Mouse (Mus musculus) testis, adult 2 months (tissue): ENCODE measurements around the gene Gas6.

Experiments
- CTCF ChIP-seq: fragments of 200-500 bp; IDR thresholded peaks from 2 replicates; pipeline ENCODE4 v1.5.1; 2012; ENCODE audit warnings: low read depth, mild to moderate bottlenecking, inconsistent platforms, low read length, moderate library complexity; ENCODE audit not compliant: control insufficient read depth, insufficient read depth, insufficient replicate concordance
- POLR2A ChIP-seq: fragments of 200-500 bp; IDR thresholded peaks from 2 replicates; pipeline ENCODE4 v1.6.1; 2012; ENCODE audit warnings: low read depth, mild to moderate bottlenecking, inconsistent platforms, low read length, moderate library complexity; ENCODE audit not compliant: control insufficient read depth

- no peak for TF ChIP-seq CTCF
- no peak for TF ChIP-seq POLR2A
Observed at GRCm38 (mm10) chr8:13465324-13465723, 29.0 kb downstream of the Gas6 start.
